ENCODE assay signal across 32 mouse cellular contexts in the genomic region with DNA sequence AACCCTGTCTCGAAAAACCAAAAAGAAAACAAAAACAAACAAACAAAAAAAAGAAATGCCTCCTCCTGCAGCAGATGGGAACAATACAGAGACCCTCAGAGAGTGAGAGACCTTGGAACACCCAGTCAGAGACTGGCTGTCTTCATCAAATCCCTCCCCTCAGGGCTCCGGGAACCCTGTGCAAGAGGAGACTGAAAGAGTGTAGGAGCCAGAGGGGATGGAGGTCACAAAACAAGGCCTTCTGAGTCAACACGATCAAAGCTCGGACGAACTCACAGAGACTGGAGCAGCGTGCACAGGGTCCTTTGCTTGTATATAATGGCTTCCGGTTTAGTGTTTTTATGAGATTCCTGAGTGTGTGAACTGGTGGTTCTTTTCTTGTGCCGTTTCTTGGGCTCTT. TPM values are rescaled to one million over a fixed set of nuclear protein-coding genes. Genes with fewer than 3 reads are reported as not detected.
DNase-seq lines count a peak whose midpoint lies in the region; ATAC-seq and TF ChIP-seq lines count a peak whose summit lies in the region.
"Had no signal": no experiment of that assay in that cellular context is flagged by ENCODE, and none has a peak within 500 bp of the region (broad histone marks: within the 10 kb centered on the region; RNA-seq: fewer than 3 reads in every experiment).

No protein-coding gene starts in this region.

- H3K9me3 ChIP-seq in kidney, postnatal 0 days (replicated peaks; ENCODE audit: low read length) = no peaks in the 10 kb centered on the region
- H3K9me3 ChIP-seq in kidney, embryonic 16.5 days (ENCODE audit: low read length) = no peaks in the 10 kb centered on the region
- H3K9me3 ChIP-seq: embryonic facial prominence, embryonic 13.5 days; embryonic facial prominence, embryonic 15.5 days; forebrain, embryonic 10.5 days; forebrain, embryonic 12.5 days; G1E had no signal

- no peak for TF ChIP-seq CTCF in kidney, postnatal 0 days (IDR thresholded peaks at IDR 0.05; ENCODE audit: low read depth)

- H3K27me3 ChIP-seq in kidney, postnatal 0 days (ENCODE audit: insufficient read depth, low read length) = no peaks in the 10 kb centered on the region
- H3K27me3 ChIP-seq in kidney, embryonic 16.5 days (ENCODE audit: insufficient read depth, low read length) = no peaks in the 10 kb centered on the region
- H3K27me3 ChIP-seq: CH12.LX; embryonic facial prominence, embryonic 13.5 days; embryonic facial prominence, embryonic 15.5 days; forebrain, embryonic 12.5 days; Patski had no signal

- DNase-seq in adrenal gland, adult (ENCODE audit: inconsistent age in 2 of 2, low spot score in 1 of 2) = peak; percentile 42 to 76
- DNase-seq in adrenal gland, adult 18-20 months (ENCODE audit: low spot score in 2 of 2) = no peak
- peak; percentile 40 for DNase-seq in adrenal gland, adult 8-10 months
- DNase-seq in adrenal gland, postnatal 25 days = no peak
- no peak for DNase-seq in kidney, postnatal 0 days (ENCODE audit: low spot score)
- DNase-seq in adrenal gland, postnatal 36 days = peak; percentile 34 to 59
- no peak for DNase-seq in testis, postnatal 14 days (ENCODE audit: low spot score)
- DNase-seq: B cell, adult 2 months; cerebellum, adult 11 months; cerebellum, adult 18-20 months; cerebellum, adult 8-10 months; cerebellum, adult 9-11 months; cerebellum, postnatal 14 days; cerebellum, postnatal 36 days; embryo, embryonic 11 days had no signal

- ATAC-seq in kidney, postnatal 0 days (replicated peaks; ENCODE audit: low FRiP score, low read depth) = no peak
- ATAC-seq in kidney, embryonic 16.5 days (ENCODE audit: low FRiP score, low TSS enrichment) = no peak
- ATAC-seq: activated CD4-positive, CD25-positive, alpha-beta regulatory T cell, adult 4 months; CD4-positive, CD25-positive, alpha-beta regulatory T cell, adult 4 months; forebrain, embryonic 14.5 days; forebrain, embryonic 16.5 days; Patski had no signal

- 0 out of 2 replicates have a peak overlapping the region, but pooled peaks have one; percentile 31 for H3K27ac ChIP-seq in kidney, postnatal 0 days
- no peak overlapping the region for H3K27ac ChIP-seq in kidney, embryonic 16.5 days (ENCODE audit: low read length)
- H3K27ac ChIP-seq: embryonic facial prominence, embryonic 13.5 days; embryonic facial prominence, embryonic 15.5 days; forebrain, embryonic 10.5 days; forebrain, embryonic 12.5 days had no signal

- H3K4me3 ChIP-seq in kidney, postnatal 0 days (replicated peaks; ENCODE audit: low read depth, low read length) = no peak overlapping the region
- no peak overlapping the region for H3K4me3 ChIP-seq in kidney, embryonic 16.5 days (ENCODE audit: low read length)
- H3K4me3 ChIP-seq: embryonic facial prominence, embryonic 13.5 days; embryonic facial prominence, embryonic 15.5 days; erythroblast, embryonic 14.5 days; forebrain, embryonic 10.5 days; forebrain, embryonic 12.5 days had no signal

- no peak overlapping the region for H3K9ac ChIP-seq in kidney, postnatal 0 days (ENCODE audit: low read depth, low read length)
- H3K9ac ChIP-seq in kidney, embryonic 16.5 days (replicated peaks; ENCODE audit: low read length) = no peak overlapping the region
- H3K9ac ChIP-seq: embryonic facial prominence, embryonic 13.5 days; embryonic facial prominence, embryonic 15.5 days; forebrain, embryonic 12.5 days had no signal

- no peak overlapping the region for H3K4me2 ChIP-seq in kidney, postnatal 0 days (ENCODE audit: low read length)
- no peak overlapping the region for H3K4me2 ChIP-seq in kidney, embryonic 16.5 days (replicated peaks; ENCODE audit: low read depth, low read length)
- H3K4me2 ChIP-seq: embryonic facial prominence, embryonic 13.5 days; embryonic facial prominence, embryonic 15.5 days; forebrain, embryonic 12.5 days had no signal

- H3K36me3 ChIP-seq in kidney, postnatal 0 days (ENCODE audit: insufficient read depth, low read length) = no peaks in the 10 kb centered on the region
- no peaks in the 10 kb centered on the region for H3K36me3 ChIP-seq in kidney, embryonic 16.5 days (ENCODE audit: insufficient read depth, low read length)
- H3K36me3 ChIP-seq: embryonic facial prominence, embryonic 13.5 days; embryonic facial prominence, embryonic 15.5 days; forebrain, embryonic 10.5 days; forebrain, embryonic 12.5 days; G1E had no signal

- H3K4me1 ChIP-seq in kidney, postnatal 0 days (replicated peaks; ENCODE audit: insufficient read depth, low read length) = no peaks in the 10 kb centered on the region
- 0 out of 2 replicates have a peak, but pooled peaks cover 4% of the 10 kb centered on the region for H3K4me1 ChIP-seq in kidney, embryonic 16.5 days (ENCODE audit: insufficient read depth, low read length)
- H3K4me1 ChIP-seq: embryonic facial prominence, embryonic 13.5 days; embryonic facial prominence, embryonic 15.5 days; forebrain, embryonic 10.5 days; forebrain, embryonic 12.5 days had no signal

- WGBS in kidney, postnatal 0 days = 78% methylated on average over 8 of the region's 8 CpGs
- 75% methylated on average over 8 of the region's 8 CpGs for WGBS in kidney, embryonic 16.5 days

RNA-seq across cellular contexts. Expression of a gene that starts 9.0 kb away (rescaled TPM):
- not detected for total RNA-seq in adrenal gland, adult 18-20 months (2021)
- not detected for total RNA-seq in adrenal gland, adult 8-10 months (2022)
- total RNA-seq in adrenal gland, postnatal 25 days (2021) = not detected in 2 replicates
- not detected in 2 replicates for polyA plus RNA-seq in kidney, postnatal 0 days (2015; fragmentation: Nextera tagmentation; extraction: Ambion mirVana)
- not detected in 2 replicates for polyA plus RNA-seq in kidney, embryonic 16.5 days (2015; fragmentation: Nextera tagmentation; extraction: Ambion mirVana)
- not detected for total RNA-seq in adrenal gland, postnatal 36 days (2021)
- total RNA-seq: common myeloid progenitor, adult 5-6 weeks had no signal
- polyA plus RNA-seq: brain, embryonic 14.5 days; CD4-positive, CD25-positive, alpha-beta regulatory T cell, adult 4 months; embryonic facial prominence, embryonic 11.5 days; embryonic facial prominence, embryonic 13.5 days; embryonic facial prominence, embryonic 15.5 days; erythroblast, embryonic 14.5 days; forebrain, embryonic 10.5 days; forebrain, embryonic 12.5 days; forebrain, embryonic 14.5 days; forebrain, embryonic 16.5 days; frontal cortex, adult 2 months; G1E; Patski had no signal

RNA-seq across cellular contexts. Expression of a gene that starts 9.2 kb away (rescaled TPM):
- total RNA-seq in adrenal gland, adult 18-20 months (2021) = 10 to 100 TPM; 25.4 to 30.2 TPM
- total RNA-seq in adrenal gland, adult 8-10 months (2022) = 10 to 100 TPM; 23.9 to 40.4 (median 32.0) TPM
- total RNA-seq in adrenal gland, postnatal 25 days (2021) = 28.4 and 30.7 TPM in 2 replicates
- polyA plus RNA-seq in kidney, postnatal 0 days (2015; fragmentation: Nextera tagmentation; extraction: Ambion mirVana) = 11.9 and 12.0 TPM in 2 replicates
- polyA plus RNA-seq in kidney, embryonic 16.5 days (2015; fragmentation: Nextera tagmentation; extraction: Ambion mirVana) = 16.7 and 19.1 TPM in 2 replicates
- total RNA-seq in adrenal gland, postnatal 36 days (2021) = 10 to 100 TPM; 24.6 to 28.3 TPM

RNA-seq across cellular contexts. Expression of a gene that starts 11.8 kb away (rescaled TPM):
- total RNA-seq in adrenal gland, adult 18-20 months (2021) = not detected
- total RNA-seq in adrenal gland, adult 8-10 months (2022) = under 1 TPM in 1 of 4 experiments, not detected in 3; 0.26 TPM
- total RNA-seq in adrenal gland, postnatal 25 days (2021) = 0.36 TPM in 1 of 2 replicates, not detected in the other
- polyA plus RNA-seq in kidney, postnatal 0 days (2015; fragmentation: Nextera tagmentation; extraction: Ambion mirVana) = 0.20 and 0.51 TPM in 2 replicates
- 0.79 and 0.89 TPM in 2 replicates for polyA plus RNA-seq in kidney, embryonic 16.5 days (2015; fragmentation: Nextera tagmentation; extraction: Ambion mirVana)
- total RNA-seq in adrenal gland, postnatal 36 days (2021) = not detected
- polyA plus RNA-seq: erythroblast, embryonic 14.5 days; forebrain, embryonic 14.5 days; G1E had no signal

RNA-seq across cellular contexts. Expression of a gene that starts 49.9 kb away (rescaled TPM):
- total RNA-seq in adrenal gland, adult 18-20 months (2021) = 100 to 1,000 TPM; 132 to 171 TPM
- total RNA-seq in adrenal gland, adult 8-10 months (2022) = 100 to 1,000 TPM in 1 of 4 experiments, 10 to 100 TPM in 3; 55.1 to 168 (median 83.0) TPM
- total RNA-seq in adrenal gland, postnatal 25 days (2021) = 88.8 and 160 TPM in 2 replicates
- 21.3 and 21.6 TPM in 2 replicates for polyA plus RNA-seq in kidney, postnatal 0 days (2015; fragmentation: Nextera tagmentation; extraction: Ambion mirVana)
- 12.5 and 14.5 TPM in 2 replicates for polyA plus RNA-seq in kidney, embryonic 16.5 days (2015; fragmentation: Nextera tagmentation; extraction: Ambion mirVana)
- 100 to 1,000 TPM; 162 to 206 TPM for total RNA-seq in adrenal gland, postnatal 36 days (2021)

Comparison
In these comparisons a context has a peak if more than half of its experiments do, and no peak if none do; other contexts are left out.
1. DNase-seq: peak in adrenal gland, adult (2 of 2), adrenal gland, adult 8-10 months (single experiment) and adrenal gland, postnatal 36 days (2 of 2); none in adrenal gland, adult 18-20 months (0 of 2), adrenal gland, postnatal 25 days (single experiment), kidney, postnatal 0 days (single experiment) and testis, postnatal 14 days (single experiment).